Mouse (Mus musculus): Measurements from ENCODE around the gene Flt3l. TPM values are rescaled to one million over a fixed set of nuclear protein-coding genes. Genes with fewer than 3 reads are reported as not detected.

Gene Flt3l
- polyA plus RNA-seq, 1 experiment from 2014 or later = 5.1 TPM

DNA sequence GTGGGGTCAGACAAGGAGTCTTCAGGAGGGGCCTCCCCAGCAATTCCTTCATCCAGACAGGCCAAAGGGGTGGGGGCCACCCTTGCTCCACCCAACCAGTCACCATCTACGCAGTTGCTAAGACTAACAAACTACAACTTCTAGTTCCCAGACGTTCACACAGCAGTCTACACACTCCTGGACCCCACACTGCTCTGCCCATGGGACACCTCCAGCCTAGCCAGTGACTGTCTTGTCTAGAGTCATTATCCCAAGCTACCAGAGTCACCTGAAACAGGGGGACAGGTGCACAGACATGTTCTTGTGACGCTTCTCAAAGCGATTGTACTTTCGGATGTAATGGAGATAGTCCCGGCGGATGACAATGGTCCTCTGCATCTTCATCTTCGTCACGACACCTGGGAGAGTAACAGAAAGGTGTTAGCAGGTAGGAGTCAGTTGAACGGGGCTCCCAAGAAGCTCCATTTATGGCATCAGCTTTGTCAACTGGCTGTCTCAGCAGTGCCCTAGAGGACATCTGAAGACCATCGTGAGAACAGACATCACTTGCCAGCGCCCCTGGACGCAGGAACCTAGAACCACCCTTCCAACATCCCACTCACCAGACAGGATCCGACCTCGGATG is 13.6 kb downstream of the Flt3l start:
- peaks cover 9% of the 10 kb centered on the region; the same call in 1 of the 2 replicates for H3K4me1 ChIP-seq (ENCODE audit: insufficient read depth, low read depth, low read length)

DNA sequence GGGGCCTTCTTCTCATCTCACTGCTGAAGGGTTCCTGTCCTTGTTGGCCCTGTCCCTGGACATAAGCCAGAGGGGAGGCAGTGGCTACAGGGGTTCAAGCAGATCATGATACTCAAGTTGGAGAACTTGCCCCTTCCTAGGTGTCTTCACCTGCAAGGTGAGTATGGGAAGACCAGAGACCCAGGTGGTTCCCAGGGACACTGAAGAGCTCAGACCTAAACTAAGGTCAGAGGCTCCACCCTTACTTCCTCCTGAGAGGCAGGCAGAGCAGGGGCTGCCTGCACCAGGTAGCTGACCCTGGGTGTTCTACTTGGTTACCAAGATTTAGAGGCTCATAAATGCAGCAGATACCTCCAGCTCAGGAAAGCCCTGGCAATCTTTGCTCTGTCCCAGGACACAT is 14.3 kb downstream of the Flt3l start:
- no peaks in the 10 kb centered on the region for H3K9me3 ChIP-seq (ENCODE audit: low read length)
- H3K4me1 ChIP-seq (ENCODE audit: insufficient read depth, low read depth, low read length) = peaks cover 4% of the 10 kb centered on the region; the same call in 1 of the 2 replicates
- H3K4me3 ChIP-seq (ENCODE audit: low read depth, low read length) = no peak overlapping the region
- peaks cover 25% of the 10 kb centered on the region; the same call in 1 of the 2 replicates for H3K36me3 ChIP-seq (ENCODE audit: insufficient read depth, low read length)
- no peak overlapping the region for H3K9ac ChIP-seq (replicated peaks; ENCODE audit: low read depth)
- peak overlapping the region; percentile 33 for H3K4me2 ChIP-seq (replicated peaks; ENCODE audit: low read depth, low read length)
- TF ChIP-seq CTCF (IDR thresholded peaks at IDR 0.05) = no peak
- TF ChIP-seq EP300 (IDR thresholded peaks at IDR 0.05) = no peak
- peak overlapping the region; percentile 52 for H3K27ac ChIP-seq (ENCODE audit: low read length)
- no peak for ATAC-seq
- no peaks in the 10 kb centered on the region for H3K27me3 ChIP-seq (replicated peaks; ENCODE audit: insufficient read depth, low read length)
- DNase-seq (ENCODE audit: low spot score) = no peak

More for the DNA sequence above, 13.6 kb downstream of the Flt3l start:
- no peaks in the 10 kb centered on the region for H3K9me3 ChIP-seq (ENCODE audit: low read length)
- no peaks in the 10 kb centered on the region for H3K27me3 ChIP-seq (replicated peaks; ENCODE audit: insufficient read depth, low read length)
- no peak overlapping the region for H3K27ac ChIP-seq (ENCODE audit: low read length)
- H3K4me3 ChIP-seq (ENCODE audit: low read depth, low read length) = no peak overlapping the region
- H3K9ac ChIP-seq (replicated peaks; ENCODE audit: low read depth) = 0 out of 2 replicates have a peak overlapping the region, but pooled peaks have one; percentile 82
- WGBS = 71% methylated on average over 15 of the region's 15 CpGs
- TF ChIP-seq CTCF (IDR thresholded peaks at IDR 0.05) = no peak
- TF ChIP-seq EP300 (IDR thresholded peaks at IDR 0.05) = no peak
- no peak for ATAC-seq
- H3K36me3 ChIP-seq (ENCODE audit: insufficient read depth, low read length) = peaks cover 26% of the 10 kb centered on the region; the same call in 1 of the 2 replicates
- H3K4me2 ChIP-seq (replicated peaks; ENCODE audit: low read depth, low read length) = peak overlapping the region; percentile 73
- DNase-seq (ENCODE audit: low spot score) = no peak

DNA sequence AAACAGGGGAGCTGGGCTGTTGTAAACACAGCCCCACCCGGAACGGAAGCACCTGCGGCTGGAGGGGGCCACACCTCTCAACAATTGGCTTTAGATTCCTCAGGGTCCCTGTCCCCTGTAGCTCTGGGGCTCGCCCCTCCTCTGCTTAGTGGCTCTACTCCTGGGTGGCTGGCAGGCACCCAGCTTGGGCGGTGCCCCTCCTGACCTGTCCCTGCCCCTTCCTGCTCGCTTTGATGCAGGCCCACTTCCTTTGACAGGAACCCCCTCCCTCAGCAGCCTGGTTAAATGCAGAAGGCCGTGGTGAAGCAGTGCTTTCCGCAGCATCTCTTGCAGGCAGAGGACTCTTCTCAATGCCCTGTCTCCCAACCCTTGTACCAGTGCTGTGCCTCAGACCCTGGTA is 14.8 kb downstream of the Flt3l start:
- WGBS = 26% methylated on average over 8 of the region's 8 CpGs
- DNase-seq (ENCODE audit: low spot score) (peak; percentile 71), ATAC-seq (peak; percentile 30)
- no peak overlapping the region for H3K9ac ChIP-seq (replicated peaks; ENCODE audit: low read depth)
- peaks cover 4% of the 10 kb centered on the region; the same call in 1 of the 2 replicates for H3K4me1 ChIP-seq (ENCODE audit: insufficient read depth, low read depth, low read length)
- peak overlapping the region; percentile 52 for H3K27ac ChIP-seq (ENCODE audit: low read length)
- no peaks in the 10 kb centered on the region for H3K27me3 ChIP-seq (replicated peaks; ENCODE audit: insufficient read depth, low read length)
- H3K9me3 ChIP-seq (ENCODE audit: low read length) = no peaks in the 10 kb centered on the region
- peak overlapping the region; percentile 33; the same call in 1 of the 2 replicates for H3K4me2 ChIP-seq (replicated peaks; ENCODE audit: low read depth, low read length)
- peaks cover 19% of the 10 kb centered on the region; the same call in 1 of the 2 replicates for H3K36me3 ChIP-seq (ENCODE audit: insufficient read depth, low read length)
- peak; percentile 77 for TF ChIP-seq EP300 (IDR thresholded peaks at IDR 0.05)
- TF ChIP-seq CTCF (IDR thresholded peaks at IDR 0.05) = no peak
- H3K4me3 ChIP-seq (ENCODE audit: low read depth, low read length) = no peak overlapping the region

DNA sequence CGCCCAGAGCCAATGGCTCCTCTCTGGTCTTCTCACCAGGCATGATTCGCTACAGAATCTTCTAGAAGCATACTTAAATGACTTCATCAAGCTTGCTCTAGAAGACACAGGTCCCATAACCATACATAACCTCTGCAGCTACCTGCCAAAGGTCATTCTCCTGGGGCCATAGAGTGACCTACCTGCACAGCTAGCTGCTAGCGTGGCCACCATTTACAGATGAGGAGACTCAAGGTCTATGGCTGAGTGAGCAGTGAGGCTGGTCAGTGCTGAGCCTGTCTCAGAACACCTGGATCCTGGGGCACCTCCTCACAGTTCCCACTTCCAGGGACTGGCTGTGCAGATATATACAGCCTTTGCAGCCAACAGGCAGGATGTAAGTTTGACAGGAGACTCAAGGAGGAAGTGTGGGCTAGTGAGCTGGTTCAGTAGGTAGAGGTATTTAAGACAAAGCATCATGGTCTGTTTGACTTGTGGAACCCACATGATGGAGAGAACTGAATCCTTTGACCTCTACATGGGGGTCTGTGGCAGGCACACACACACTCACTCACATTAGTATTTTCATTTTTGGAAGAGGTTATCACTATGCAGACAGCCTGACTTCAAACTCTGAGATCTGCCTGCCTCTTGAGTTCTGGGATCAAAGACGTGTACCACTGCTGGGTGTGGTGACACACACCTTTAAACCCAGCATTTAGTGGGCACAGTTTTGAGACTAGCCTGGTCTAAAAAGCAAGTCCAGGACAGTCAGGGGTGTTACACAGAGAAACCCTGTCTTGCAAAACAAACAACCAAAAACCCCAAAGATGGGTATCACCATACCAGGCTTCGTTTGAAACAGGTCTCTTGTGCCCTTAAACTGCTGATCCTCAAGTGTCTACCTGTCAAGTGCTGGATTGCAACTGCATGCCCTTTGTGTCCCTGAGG is 16.2 kb downstream of the Flt3l start:
- Histone ChIP-seq H3K27ac (ENCODE audit: low read length) (no peak overlapping the region), H3K36me3 (ENCODE audit: insufficient read depth, low read length) (peaks cover 9% of the 10 kb centered on the region; the same call in 1 of the 2 replicates), H3K4me2 (replicated peaks; ENCODE audit: low read depth, low read length) (no peak overlapping the region), H3K27me3 (replicated peaks; ENCODE audit: insufficient read depth, low read length) (no peaks in the 10 kb centered on the region), H3K4me3 (ENCODE audit: low read depth, low read length) (no peak overlapping the region), H3K9me3 (ENCODE audit: low read length) (no peaks in the 10 kb centered on the region), H3K4me1 (ENCODE audit: insufficient read depth, low read depth, low read length) (peaks cover 4% of the 10 kb centered on the region; the same call in 1 of the 2 replicates), H3K9ac (replicated peaks; ENCODE audit: low read depth) (no peak overlapping the region)
- WGBS = 73% methylated on average over 5 of the region's 5 CpGs
- DNase-seq (ENCODE audit: low spot score) (no peak), ATAC-seq (no peak)
- TF ChIP-seq EP300 (IDR thresholded peaks at IDR 0.05) = no peak
- TF ChIP-seq CTCF (IDR thresholded peaks at IDR 0.05) = no peak

DNA sequence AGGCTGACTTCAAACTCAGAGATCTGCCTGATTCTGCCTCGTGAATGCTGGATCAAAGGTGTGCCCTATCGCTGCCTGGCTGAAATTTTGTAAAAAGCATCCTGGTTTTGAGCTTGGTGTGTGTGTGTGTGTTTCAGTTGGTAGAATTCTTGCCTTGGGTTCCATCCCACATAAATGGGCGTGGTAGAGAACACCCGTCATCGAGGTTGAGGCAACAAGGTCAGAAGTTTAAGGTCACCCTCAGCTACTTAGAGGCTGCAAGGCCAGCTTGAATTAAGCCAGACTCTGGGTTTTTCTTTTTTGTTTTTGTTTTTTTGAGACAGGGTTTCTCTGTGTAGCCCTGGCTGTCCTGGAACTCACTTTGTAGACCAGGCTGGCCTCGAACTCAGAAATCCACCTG is 17.9 kb downstream of the Flt3l start:
- H3K4me2 ChIP-seq (replicated peaks; ENCODE audit: low read depth, low read length) = no peak overlapping the region
- H3K27me3 ChIP-seq (replicated peaks; ENCODE audit: insufficient read depth, low read length) = no peaks in the 10 kb centered on the region
- H3K27ac ChIP-seq (ENCODE audit: low read length) = no peak overlapping the region
- peaks cover 9% of the 10 kb centered on the region; the same call in 1 of the 2 replicates for H3K36me3 ChIP-seq (ENCODE audit: insufficient read depth, low read length)
- TF ChIP-seq EP300 (IDR thresholded peaks at IDR 0.05) = no peak
- TF ChIP-seq CTCF (IDR thresholded peaks at IDR 0.05) = no peak
- no peak for ATAC-seq
- H3K9me3 ChIP-seq (ENCODE audit: low read length) = no peaks in the 10 kb centered on the region
- peaks cover 4% of the 10 kb centered on the region; the same call in 1 of the 2 replicates for H3K4me1 ChIP-seq (ENCODE audit: insufficient read depth, low read depth, low read length)
- no peak overlapping the region for H3K4me3 ChIP-seq (ENCODE audit: low read depth, low read length)
- 88% methylated on average over 6 of the region's 6 CpGs for WGBS
- DNase-seq (ENCODE audit: low spot score) = no peak
- H3K9ac ChIP-seq (replicated peaks; ENCODE audit: low read depth) = no peak overlapping the region

DNA sequence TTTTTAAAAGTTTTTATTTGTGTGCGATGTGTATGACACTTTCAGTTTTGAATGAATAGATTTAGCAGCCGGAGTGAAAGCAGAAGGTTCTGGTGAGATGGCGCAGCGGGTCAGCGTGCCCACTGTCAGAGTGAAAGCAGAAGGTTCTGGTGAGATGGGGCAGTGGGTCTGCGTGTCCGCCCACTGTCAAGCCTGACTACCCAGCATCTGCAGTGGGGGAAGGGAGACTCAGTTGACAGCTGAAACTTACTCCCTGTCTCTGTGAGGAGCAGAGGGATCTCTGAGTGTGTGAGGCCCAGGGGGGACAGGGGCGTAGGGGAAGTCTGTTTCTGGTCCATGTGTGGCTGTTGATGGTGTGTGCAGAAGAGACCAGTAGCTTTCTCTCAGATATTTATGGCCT is 18.7 kb downstream of the Flt3l start:
- Histone ChIP-seq H3K4me2 (replicated peaks; ENCODE audit: low read depth, low read length) (no peak overlapping the region), H3K27ac (ENCODE audit: low read length) (0 out of 2 replicates have a peak overlapping the region, but pooled peaks have one; percentile 14), H3K9ac (replicated peaks; ENCODE audit: low read depth) (no peak overlapping the region), H3K36me3 (ENCODE audit: insufficient read depth, low read length) (peaks cover 9% of the 10 kb centered on the region; the same call in 1 of the 2 replicates), H3K4me1 (ENCODE audit: insufficient read depth, low read depth, low read length) (no peaks in the 10 kb centered on the region), H3K27me3 (replicated peaks; ENCODE audit: insufficient read depth, low read length) (no peaks in the 10 kb centered on the region), H3K9me3 (ENCODE audit: low read length) (no peaks in the 10 kb centered on the region), H3K4me3 (ENCODE audit: low read depth, low read length) (no peak overlapping the region)
- 83% methylated on average over 8 of the region's 8 CpGs for WGBS
- TF ChIP-seq EP300 (IDR thresholded peaks at IDR 0.05) (no peak), CTCF (IDR thresholded peaks at IDR 0.05) (no peak)
- ATAC-seq (no peak), DNase-seq (ENCODE audit: low spot score) (no peak)

Measured in lung, postnatal 0 days (tissue).